Mouse (Mus musculus) common myeloid progenitor, adult 5-6 weeks (primary cell): Measurements from ENCODE around the gene Cemip2. TPM values are rescaled to one million over a fixed set of nuclear protein-coding genes. Genes with fewer than 3 reads are reported as not detected.

Source experiments
- ATAC-seq: replicated peaks from 2 replicates; pipeline ENCODE4 v1.8.0; 2016; ENCODE audit warnings: low read depth, mild to moderate bottlenecking, moderate TSS enrichment, inconsistent platforms; ENCODE audit not compliant: poor library complexity, severe bottlenecking
- total RNA-seq: library from RNA; stranded (forward); fragments of 200-1000, 187-1606 nt; gene quantifications from 2 replicates; pipeline ENCODE4 v1.2.3, GENCODE M21; 2017

Gene Cemip2
- total RNA-seq, 1 experiment from 2014 or later = 9.6 TPM

DNA sequence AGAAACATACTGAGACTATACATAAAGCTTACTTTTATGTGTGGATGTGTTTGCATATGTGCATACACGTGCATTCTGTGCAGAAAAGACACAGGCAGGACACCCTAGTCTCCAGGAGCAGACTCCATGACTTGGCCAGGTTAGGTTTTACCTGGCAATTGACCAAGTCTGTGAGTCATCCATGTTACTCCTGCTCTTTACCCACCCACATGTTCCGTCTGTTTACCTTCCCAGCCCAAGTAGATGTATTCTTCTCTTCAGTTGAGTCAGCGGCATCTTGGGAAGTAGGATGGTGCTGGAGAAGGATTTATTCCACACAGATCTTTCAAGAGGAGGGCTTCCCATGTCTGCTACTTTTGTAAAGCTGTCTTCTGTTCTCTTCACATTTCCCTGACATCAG is 27.2 kb downstream of the Cemip2 start:
- ATAC-seq = no peak

DNA sequence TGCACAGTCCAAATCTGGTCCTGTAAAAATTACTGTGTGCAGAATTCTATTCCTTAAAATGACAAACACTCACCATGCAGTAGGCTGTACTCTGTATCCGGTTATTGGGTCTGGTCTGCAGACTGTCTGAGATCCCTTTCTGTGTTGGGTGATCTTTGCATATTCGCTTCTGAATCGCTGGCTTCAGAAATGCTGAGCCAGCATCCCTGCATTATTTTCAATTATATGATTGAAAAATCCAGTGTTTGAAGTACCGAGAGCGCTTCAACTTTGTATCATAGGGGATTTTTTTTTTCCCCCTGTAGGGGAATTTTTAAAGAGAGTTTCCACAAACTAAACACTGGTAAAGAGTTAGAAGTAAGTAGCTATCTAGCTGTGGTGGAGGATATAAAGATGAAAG is 32.0 kb downstream of the Cemip2 start:
- no peak for ATAC-seq

DNA sequence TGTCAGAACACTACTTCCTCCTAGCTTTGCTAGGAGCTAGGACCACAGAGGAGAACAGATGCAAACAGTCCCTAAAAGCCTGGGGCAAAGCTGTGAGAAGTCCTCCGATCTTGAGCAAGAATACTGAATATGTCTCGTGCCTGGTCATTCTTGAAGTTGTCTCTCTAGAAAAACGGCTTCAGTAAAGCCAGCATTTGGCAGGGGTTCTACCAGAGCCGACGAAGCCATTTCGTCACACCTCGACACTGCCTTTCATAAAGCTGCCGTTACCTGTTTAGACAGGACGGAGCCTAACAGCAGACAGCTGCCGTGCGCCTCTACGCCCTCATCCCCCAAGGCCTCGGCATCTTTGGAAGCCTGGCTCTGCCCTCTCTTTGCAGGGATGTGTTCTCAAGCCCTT is 35.4 kb downstream of the Cemip2 start:
- ATAC-seq = no peak

DNA sequence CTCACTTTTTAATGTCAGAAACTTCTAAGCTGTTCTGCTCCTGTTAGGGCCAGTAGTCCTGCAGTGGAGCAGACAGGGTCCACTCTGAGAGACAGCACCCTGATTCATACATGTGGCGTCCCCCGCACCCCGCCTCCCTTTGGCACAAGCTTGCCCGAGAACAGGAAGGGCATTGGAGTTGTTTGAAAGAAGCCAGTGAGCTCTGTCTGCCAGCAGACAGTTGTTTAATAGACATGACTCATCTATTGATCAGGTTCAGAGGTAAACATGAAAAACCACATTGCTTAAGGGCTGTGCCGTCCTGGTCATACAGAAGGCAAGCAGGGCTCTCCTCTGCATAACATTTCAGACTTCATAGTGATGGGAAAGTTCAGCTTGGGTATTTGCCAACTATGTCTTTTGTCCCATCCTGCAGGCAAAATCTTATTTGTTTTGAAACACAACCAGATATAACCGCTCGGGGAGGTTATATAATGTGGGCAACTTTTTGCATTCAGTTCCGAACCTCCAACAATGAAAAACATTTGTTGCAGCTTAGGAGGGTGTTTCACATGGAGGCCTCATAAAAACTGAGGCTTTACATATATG is 36.4 kb downstream of the Cemip2 start:
- ATAC-seq = no peak

DNA sequence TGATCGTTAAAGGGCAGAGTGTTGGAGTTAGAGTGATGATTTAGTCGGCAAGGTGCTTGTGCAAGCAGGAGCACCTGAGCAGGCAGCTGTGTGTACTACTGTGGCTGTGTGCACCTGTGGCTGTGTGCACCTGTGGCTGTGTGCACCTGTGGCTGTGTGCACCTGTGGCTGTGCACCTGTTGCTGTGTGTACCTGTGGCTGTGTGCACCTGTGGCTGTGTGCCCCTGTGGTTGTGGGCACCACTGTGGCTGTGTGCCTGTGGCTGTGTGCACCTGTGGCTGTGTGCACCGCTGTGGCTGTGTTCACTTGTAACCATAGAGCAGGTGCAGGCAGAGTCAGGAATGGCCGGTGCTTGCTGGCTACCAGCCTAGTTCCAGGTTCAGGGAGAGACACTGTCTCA is 38.1 kb downstream of the Cemip2 start:
- no peak for ATAC-seq

DNA sequence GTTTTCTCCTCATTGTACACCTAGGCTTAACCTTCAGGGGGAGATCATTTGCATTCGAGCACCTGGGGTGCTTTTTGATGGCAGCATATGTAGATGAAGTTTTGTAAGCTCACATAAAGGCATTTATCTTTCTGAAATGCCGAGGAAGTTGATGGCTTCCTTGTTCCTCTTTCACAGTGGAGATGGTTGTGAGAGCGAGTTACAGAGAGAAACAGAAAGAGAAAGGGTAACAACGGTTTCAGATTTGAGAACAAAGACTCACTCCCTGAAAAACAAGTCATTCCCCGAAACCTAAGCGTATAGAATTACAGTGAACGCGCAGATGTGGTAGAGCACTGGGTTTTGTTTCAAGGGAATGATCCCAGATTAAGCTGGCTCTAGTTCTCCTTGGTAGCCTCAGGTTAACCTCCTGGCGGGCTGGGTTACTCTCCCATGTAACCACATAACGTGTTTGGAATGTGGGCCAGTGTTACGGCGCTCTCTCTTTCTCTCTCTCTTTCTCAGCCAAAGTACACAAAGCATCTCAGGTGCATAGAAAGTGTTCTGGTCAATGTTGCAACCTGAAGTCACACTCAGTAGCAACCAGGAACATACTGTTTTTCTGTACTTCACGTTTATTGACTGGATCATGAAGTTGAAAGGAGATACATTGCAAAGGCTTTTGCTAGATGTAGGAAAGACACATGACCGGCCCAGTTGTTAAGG is 40.0 kb downstream of the Cemip2 start:
- peak; percentile 72 for ATAC-seq

DNA sequence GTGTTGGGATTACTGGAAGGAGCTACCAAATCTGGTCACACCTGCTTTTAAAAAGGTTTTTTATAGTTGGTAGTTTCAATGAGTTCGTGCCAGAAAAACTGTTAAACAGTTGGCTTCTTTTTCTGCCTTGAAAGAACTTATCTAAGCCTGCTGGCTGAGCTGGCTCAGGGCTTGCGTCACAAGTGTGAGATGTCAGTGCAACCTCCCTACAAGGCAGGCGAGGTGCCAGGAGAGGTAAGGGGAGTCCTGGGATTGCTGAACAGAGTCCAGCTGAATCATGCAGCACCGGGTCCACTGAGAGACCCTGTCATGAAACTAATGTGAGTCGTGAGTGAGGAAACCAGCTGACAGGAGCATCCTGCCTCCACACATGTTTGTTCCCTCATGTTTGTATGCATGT is 41.4 kb downstream of the Cemip2 start:
- no peak for ATAC-seq

DNA sequence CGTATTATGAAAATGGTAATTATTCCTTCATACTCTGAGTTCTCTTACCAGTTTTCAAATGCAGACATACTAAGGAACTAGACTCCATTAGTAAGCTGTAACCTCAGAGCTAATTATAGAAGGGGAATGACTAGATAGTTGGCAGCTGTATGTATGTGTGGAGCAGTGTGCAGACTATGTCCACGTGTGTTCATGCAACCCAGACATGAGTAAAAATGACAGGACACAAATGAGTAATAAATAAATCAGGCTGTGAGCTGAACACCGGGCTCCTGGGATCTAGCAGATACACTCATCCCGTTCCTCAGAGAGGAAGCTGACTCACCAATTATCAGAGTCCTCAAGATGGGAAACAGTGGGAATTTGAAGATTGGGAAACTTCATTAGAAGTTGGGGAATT is 42.0 kb downstream of the Cemip2 start:
- ATAC-seq = no peak

DNA sequence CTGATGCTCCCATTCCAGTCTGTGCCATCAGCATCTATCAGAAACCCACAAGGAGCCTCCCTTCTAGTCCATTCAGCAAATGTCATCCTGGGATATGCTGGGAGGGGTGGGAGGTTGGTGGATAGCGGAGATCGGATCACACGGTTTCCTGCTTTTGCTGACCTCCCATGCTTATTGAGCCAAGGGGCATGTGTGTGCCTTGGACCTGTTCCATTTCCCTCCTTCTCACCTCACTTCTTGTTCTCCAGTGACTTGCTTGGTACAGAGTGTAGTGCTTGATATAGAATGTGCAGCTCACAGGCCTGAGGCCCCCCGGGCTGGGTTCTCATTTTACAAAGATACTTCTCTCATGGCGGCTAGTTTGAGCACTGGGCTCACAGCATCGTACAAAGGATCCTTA is 43.7 kb downstream of the Cemip2 start:
- no peak for ATAC-seq

DNA sequence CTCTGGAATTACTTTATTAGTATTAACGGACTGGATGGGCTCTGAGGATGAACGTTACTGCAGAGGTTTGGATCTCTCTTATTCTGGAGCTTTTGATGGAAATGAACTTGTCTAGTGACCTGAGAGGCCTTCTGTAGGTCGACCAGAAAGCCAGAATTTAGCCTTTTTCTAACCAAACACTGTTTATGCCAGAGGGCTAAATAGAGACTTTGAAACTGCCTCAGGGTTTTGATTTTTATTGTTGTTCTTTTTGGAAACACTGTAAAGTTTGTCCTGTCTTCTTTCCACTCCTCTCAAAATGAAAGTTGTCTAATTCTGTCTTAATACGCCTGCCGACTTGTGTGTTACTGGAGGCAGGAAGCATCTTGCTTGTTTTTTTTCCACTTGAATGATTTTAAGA is 46.0 kb downstream of the Cemip2 start:
- no peak for ATAC-seq

DNA sequence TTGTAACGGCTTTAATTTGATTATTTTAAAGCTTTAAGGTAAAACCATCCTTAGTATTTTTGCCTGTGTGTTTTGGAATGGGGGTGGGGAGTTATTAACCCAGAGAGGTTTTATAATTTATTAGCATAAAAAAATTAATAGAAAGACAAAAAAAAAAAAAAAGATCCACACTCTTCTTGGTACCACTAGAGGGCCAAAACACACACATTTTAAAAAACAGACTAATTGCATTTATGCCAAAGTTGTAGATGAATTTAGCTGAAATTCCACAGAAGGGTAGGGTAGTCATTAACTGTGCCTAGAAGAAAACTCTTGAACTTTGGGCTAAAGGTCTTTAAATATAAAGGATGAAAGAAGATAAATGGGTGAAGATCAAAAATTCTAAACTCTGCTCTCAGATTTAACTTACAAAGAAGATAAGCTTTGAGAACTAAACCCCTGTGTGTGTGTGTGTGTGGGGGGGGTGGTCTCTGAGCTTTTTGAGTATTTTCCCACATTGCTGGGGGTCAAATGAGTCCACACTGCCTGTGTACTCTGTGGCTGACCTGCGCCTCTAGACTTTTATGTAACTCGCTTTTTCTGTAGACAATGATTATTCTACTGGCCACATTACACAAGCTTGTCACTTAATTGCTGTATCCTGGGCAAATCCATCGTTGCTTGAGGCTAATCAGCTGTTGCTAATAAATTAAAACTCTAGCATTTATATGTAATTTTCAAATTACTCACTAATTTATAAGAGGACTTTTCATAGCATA is 47.2 kb downstream of the Cemip2 start:
- ATAC-seq = no peak

DNA sequence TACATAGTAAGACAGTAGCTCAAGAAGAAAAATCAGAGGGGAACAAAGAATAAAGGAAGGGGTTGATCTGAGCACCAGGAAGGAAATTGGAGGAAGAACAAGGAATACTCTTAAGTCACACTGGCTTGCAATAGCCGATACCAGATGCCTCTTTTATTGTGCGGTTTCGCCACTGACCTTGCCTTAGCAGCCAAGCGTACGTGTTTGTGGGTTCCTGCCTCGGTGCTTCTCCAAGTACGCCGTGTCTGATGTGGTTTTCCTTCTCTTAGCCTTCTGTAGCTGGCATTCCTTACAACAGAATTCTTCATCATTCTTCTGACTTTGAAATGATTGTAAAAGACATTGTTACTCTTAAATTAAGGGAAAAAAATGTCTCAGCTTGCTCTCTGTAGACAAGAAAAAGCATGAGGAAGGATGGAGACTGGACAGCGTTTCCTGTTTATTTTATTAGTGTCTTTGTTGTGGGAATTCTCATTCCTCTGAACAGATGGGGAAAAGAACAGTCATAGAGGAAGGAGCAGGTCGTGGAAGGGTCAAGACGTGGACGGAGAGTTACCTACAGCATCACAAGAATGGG is 55.4 kb downstream of the Cemip2 start:
- no peak for ATAC-seq

DNA sequence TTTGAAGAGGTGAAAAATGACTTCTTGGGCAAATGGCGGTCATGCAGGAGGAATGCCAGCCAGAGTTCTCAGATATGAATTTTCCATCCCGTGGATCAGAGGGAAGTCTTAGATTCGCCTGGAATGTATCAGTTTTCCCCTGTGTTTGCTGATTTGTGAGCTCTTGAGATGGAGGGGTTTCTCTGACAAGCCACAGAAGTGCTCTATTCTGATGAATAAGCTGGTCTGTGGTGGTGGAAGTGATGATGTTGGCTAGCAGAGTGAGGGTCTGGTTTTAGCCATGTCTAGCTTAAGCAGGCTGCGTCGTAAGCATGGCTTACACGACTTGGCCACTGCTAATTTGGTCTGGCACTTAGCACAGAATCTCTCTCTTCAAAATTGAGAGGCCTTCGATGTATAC is 56.8 kb downstream of the Cemip2 start:
- ATAC-seq = no peak

DNA sequence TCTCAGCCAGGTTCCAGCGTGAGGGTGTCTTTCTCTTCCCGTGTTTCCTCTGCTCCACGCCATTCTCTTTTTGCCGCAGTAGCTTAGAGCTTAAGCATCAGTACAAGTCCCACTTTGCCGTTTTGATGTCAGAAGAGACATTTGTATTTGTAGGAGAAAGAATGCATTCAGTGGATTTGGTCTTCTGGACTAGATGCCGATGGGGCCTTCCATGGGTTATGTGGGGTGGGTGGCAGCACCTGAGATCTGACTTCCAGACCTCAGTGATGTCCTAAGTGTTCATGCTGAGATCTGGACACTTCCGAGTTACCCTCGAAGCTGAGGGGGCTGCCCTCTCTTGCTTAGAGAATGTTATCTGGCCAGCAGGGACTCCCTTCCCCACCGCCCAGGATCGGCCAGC is 72.6 kb downstream of the Cemip2 start:
- ATAC-seq = no peak

DNA sequence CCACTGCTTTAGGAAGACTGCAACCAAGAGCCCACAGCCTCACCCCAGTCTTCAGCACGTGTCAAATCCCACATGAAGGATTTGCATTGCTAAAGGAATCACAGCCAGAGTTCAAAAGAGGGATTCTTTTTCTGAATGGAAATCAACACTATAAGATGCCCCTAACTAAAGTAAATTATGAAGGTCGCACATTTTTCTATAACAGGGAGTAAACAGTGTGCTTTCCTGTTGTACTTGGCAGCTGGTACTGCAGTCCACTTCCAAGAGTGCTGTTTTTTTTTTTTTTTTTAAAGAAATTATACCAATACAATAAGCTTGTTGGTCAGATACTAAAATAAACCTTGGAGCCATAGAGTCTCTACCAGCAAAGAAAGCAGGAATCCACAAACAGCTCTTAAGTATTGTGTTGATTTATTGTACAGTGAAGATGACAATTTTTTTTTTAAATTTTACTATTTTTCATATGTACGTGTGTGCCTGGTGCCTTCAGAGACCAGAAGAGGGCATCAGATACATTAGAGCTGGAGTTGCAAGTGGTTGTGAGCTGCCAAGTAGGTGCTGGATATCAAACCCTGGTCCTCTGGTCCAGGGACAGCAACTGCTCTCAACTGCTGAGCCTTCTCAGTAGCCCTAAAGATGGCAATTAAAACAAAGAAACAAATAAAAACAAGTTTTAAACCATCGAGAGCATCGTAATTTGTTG is 76.5 kb downstream of the Cemip2 start:
- ATAC-seq = no peak

DNA sequence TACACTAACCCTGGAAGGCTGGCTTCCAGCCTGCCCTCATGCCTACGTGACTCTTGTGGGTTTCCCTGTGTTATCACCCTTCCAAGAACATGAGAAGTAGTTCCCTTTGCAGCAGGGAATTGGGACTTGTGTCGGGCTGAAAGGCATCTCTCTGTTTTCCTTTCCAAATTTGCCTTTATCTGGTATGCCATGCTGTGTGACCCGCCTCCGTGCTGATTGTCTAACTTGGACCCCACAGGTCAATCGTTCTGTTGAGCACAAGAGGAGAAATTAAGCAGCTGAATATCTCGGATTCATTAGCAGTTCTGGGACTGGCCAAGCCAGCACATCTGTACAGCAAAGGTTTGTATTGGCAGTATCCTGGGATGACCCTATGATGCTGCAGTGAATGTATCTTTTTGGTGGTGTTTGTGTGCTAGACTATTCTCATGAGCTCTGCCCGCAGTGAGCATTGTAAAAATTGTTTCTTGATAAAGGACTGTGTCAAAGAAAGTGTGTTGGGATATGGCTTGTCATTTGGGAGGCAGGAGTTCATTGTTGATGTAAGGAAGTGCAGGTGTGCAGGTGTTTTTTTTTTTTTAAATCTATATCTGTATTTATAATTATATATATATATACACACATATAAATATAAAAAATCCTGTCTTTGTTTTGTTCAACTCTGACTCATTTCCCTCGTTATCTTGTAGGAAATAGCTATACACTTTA is 77.4 kb downstream of the Cemip2 start:
- ATAC-seq = no peak

DNA sequence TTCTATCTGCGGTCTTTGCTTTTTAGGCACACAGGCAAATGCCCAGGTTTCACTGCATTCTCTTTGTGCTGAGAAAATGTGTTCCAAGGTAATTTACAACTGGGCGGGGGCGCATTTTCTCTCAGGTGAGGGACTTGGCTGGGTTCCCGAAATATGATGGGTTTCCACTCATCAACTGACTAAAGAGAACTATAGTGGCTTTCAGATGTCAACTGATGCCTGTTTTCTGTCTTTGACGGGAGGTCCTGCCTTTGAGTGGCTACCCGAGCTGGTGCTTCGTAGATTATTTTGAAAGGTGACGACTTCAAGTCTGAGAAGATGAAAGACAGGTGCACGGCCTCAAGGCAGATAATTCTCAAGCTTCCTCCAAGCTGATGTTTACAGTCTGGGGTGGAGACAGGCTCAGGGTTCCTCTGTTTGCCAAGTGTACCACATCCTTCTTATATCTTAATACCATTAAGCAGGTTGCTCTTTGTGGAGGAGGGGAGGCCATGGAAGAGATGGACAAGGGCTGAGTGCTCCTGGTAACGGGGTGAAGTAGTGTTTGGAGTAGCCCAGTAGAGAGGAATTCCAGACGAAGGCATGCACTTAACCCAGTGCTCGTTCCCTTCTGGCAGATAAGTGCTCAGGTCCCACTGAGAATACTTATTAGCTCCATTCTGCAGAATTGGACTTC is 80.8 kb downstream of the Cemip2 start:
- ATAC-seq = no peak

DNA sequence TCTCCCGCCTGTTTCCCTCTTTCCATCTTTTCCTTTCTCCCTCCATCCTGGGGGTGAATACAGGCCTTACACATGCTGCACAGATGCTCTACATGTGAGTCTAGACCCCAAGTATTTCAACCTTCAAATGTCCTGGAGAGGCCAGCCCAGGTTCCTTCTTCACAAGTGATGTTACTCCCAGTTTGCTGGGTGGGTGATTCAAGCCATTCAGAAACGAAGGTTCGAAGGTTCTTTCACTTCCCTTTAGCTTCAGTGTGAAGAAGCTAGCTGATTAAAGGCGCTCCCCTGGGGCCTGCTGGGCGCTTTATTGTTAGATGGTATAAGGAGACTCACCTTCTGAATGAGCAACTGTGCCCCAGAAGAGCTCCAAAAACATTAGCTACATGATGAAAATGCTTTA is 82.0 kb downstream of the Cemip2 start:
- ATAC-seq = peak; percentile 56; the same call in 1 of the 2 replicates

DNA sequence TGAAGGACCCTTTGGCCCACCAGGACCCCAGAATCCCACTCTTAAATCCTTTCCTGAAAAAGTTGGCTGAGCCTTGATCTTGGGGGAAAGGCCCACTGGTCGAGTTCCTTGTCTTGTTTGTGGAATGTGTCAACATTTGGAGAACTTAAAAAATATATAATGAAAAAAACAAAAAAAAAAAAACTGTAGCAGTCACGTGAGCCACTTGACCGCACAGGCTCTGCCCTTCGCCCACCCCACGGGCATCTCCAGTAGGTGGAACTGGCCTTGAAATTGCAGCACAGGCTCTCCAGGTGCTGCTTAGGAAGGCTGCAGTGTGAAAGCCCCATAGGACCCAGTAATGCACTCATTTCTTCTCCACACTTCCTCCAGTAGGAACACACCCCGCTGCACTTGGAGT is 82.8 kb downstream of the Cemip2 start:
- ATAC-seq = no peak
